Mouse (Mus musculus): ENCODE measurements around the gene Kdm4b. TPM values are rescaled to one million over a fixed set of nuclear protein-coding genes. Genes with fewer than 3 reads are reported as not detected.

Kdm4b gene
- total and polyA plus RNA-seq, 3 experiments: 9.1 to 27.5 TPM; not detected in 1

DNA sequence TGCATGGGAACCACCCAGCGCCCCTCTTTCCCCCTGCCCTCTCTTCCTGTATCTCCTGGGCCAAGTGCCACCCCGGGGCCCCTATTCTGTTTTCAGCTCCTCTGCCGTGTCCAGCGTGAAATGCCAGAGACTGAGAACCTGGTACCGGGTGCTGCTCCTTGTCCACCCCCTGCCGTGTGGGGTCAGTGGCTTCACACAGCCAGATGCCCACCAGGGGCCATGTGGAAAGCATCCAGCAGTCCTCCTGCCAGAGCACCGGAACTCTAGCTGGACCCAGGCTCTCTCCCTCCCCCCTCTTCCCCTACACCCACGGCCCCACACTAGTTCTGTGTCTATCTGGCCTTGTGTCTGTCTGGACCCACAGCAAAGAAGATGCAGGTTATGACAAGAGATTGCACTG lies 81.5 kb downstream of the Kdm4b start:
- H3K4me3 ChIP-seq (ENCODE audit: control insufficient read depth in 1 of 2, insufficient read depth in 1 of 2, low read depth in 2 of 2, low read length in 2 of 2): no peak overlapping the region

DNA sequence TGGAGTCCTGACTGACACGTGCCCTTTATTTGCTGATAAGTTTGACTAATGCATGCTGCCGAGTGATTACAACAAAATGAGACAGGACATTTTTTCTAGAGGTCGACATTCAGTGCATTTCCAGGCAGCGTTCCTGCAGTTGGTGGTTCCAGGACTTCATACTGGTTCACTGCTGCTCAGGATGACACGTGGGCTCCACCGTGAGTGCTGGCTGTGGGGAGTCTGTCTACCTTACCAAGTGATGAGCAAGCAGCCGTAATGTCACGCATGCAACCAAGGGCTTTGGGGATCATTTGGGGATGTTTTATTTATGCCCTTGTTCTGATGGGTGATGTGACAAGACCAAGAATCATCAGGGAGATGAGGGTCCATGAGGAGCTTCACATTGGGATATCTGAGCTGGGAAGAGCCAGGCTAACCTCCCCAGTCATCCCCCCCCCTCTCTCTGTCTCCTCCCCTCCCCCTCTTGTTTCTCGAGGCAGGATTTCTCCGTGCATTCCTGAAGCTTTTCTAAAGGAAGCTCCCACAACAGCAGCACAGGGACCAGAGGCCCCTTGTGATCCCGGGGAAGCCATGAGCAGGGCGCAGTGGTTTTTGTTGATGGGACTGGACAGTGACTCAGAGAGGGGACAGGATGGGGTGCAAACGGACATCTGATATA lies 83.2 kb downstream of the Kdm4b start:
- Histone ChIP-seq H3K9ac (ENCODE audit: control insufficient read depth, low read depth, low read length, poor library complexity, severe bottlenecking) (no peak overlapping the region), H3K36me3 (ENCODE audit: control insufficient read depth in 1 of 2, insufficient read depth in 2 of 2, low read length in 2 of 2) (peaks cover 0 to 15% of the 10 kb centered on the region in 2 experiments; a peak in 3 of 4 replicates), H3K4me3 (ENCODE audit: control insufficient read depth in 1 of 2, insufficient read depth in 1 of 2, low read depth in 2 of 2, low read length in 2 of 2) (no peak overlapping the region), H3K79me2 (ENCODE audit: control insufficient read depth, insufficient read depth, low read length, poor library complexity) (no peaks in the 10 kb centered on the region), H3K4me1 (ENCODE audit: control insufficient read depth in 1 of 2, insufficient read depth in 2 of 2, low read length in 2 of 2) (peaks cover 0 to 29% of the 10 kb centered on the region in 2 experiments; a peak in 2 of 4 replicates), H3K27ac (ENCODE audit: control insufficient read depth, low read depth, low read length) (no peak overlapping the region), H3K27me3 (ENCODE audit: control insufficient read depth in 1 of 2, insufficient read depth in 2 of 2, low read length in 2 of 2) (no peaks in the 10 kb centered on the region), H3K9me3 (replicated peaks; ENCODE audit: insufficient read depth, low read length) (no peaks in the 10 kb centered on the region)
- DNase-seq (ENCODE audit: low read depth, low spot score): no peak
- no peak for TF ChIP-seq CHD1 (IDR thresholded peaks at IDR 0.05; ENCODE audit: low read depth, low read length)
- TF ChIP-seq MYC (IDR thresholded peaks at IDR 0.05; ENCODE audit: low read depth, low read length): no peak
- no peak for TF ChIP-seq MAFK (IDR thresholded peaks at IDR 0.05; ENCODE audit: borderline replicate concordance, low read depth, low read length)
- no peak for TF ChIP-seq SIN3A (IDR thresholded peaks at IDR 0.05; ENCODE audit: low read length)
- TF ChIP-seq ETS1 (IDR thresholded peaks at IDR 0.05; ENCODE audit: low read depth, low read length): no peak
- no peak for TF ChIP-seq HCFC1 (IDR thresholded peaks at IDR 0.05; ENCODE audit: low read depth, low read length)
- TF ChIP-seq KAT2A (conservative IDR thresholded peaks at IDR 0.05; ENCODE audit: low read depth, low read length): no peak

More for the DNA sequence above, 81.5 kb downstream of the Kdm4b start:
- Histone ChIP-seq H3K9ac (ENCODE audit: control insufficient read depth, low read depth, low read length, poor library complexity, severe bottlenecking) (no peak overlapping the region), H3K36me3 (ENCODE audit: control insufficient read depth in 1 of 2, insufficient read depth in 2 of 2, low read length in 2 of 2) (peaks cover 0 to 15% of the 10 kb centered on the region in 2 experiments; a peak in 3 of 4 replicates), H3K9me3 (replicated peaks; ENCODE audit: insufficient read depth, low read length) (no peaks in the 10 kb centered on the region), H3K4me1 (ENCODE audit: control insufficient read depth in 1 of 2, insufficient read depth in 2 of 2, low read length in 2 of 2) (peaks cover 0 to 29% of the 10 kb centered on the region in 2 experiments; a peak in 2 of 4 replicates), H3K27me3 (ENCODE audit: control insufficient read depth in 1 of 2, insufficient read depth in 2 of 2, low read length in 2 of 2) (no peaks in the 10 kb centered on the region), H3K27ac (ENCODE audit: control insufficient read depth, low read depth, low read length) (no peak overlapping the region), H3K79me2 (ENCODE audit: control insufficient read depth, insufficient read depth, low read length, poor library complexity) (no peaks in the 10 kb centered on the region)
- TF ChIP-seq USF1 (IDR thresholded peaks at IDR 0.05; ENCODE audit: low read depth, low read length): no peak
- no peak for TF ChIP-seq TBP (IDR thresholded peaks at IDR 0.05; ENCODE audit: low read depth, low read length)
- TF ChIP-seq SIN3A (IDR thresholded peaks at IDR 0.05; ENCODE audit: low read length): no peak
- no peak for TF ChIP-seq MAFK (IDR thresholded peaks at IDR 0.05; ENCODE audit: borderline replicate concordance, low read depth, low read length)
- no peak for TF ChIP-seq SMC3 (IDR thresholded peaks at IDR 0.05; ENCODE audit: low read depth, low read length)
- TF ChIP-seq MAX (IDR thresholded peaks at IDR 0.05; ENCODE audit: low read length): no peak
- TF ChIP-seq RAD21 (IDR thresholded peaks at IDR 0.05; ENCODE audit: low read depth, low read length): no peak
- TF ChIP-seq BHLHE40 (IDR thresholded peaks at IDR 0.05; ENCODE audit: borderline replicate concordance, low read depth, low read length): no peak
- TF ChIP-seq NELFE (IDR thresholded peaks at IDR 0.05; ENCODE audit: low read depth, low read length): no peak
- TF ChIP-seq CHD2 (IDR thresholded peaks at IDR 0.05; ENCODE audit: low read length): no peak
- no peak for TF ChIP-seq CHD1 (IDR thresholded peaks at IDR 0.05; ENCODE audit: low read depth, low read length)
- no peak for TF ChIP-seq JUND (IDR thresholded peaks at IDR 0.05; ENCODE audit: low read depth, low read length)
- DNase-seq (ENCODE audit: low read depth, low spot score): no peak

All from MEL (cell line).